Mouse (Mus musculus) G1E-ER4 (cell line): ENCODE measurements around the gene Dbx1. TPM values are rescaled to one million over a fixed set of nuclear protein-coding genes. Genes with fewer than 3 reads are reported as not detected.

ENCODE experiments used
- GATA1 ChIP-seq: IDR thresholded peaks from one replicate; pipeline ENCODE4 v1.8.0; 2012; ENCODE audit warnings: low read length, inconsistent platforms
- polyA plus RNA-seq: library from polyadenylated mRNA; stranded (reverse); fragments of >175 nt; gene quantifications from 2 replicates; pipeline ENCODE4 v1.2.3, GENCODE M21; 2012

Dbx1 gene
- polyA plus RNA-seq, 1 experiment: not detected

DNA sequence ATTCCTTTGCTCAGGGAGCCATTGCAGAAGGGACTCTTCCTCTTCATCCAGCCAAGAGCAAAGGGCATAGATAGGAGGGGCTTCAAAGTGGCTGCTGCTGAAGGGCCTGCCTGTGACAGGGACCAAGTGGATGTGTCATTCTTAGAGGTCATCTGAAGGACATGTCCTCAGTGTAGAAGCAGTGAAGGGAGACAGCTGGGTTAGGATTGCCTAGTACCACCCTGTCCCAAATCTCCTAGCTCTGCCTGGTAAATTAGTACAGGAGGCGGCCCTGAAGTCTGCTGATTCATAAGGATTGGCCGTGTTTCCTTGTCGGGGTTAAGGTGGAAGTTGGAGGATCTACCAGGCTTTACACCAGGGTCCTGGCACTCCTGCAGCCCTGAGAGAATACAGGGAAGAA, 36.7 kb downstream of the Dbx1 start:
- TF ChIP-seq GATA1: no peak

DNA sequence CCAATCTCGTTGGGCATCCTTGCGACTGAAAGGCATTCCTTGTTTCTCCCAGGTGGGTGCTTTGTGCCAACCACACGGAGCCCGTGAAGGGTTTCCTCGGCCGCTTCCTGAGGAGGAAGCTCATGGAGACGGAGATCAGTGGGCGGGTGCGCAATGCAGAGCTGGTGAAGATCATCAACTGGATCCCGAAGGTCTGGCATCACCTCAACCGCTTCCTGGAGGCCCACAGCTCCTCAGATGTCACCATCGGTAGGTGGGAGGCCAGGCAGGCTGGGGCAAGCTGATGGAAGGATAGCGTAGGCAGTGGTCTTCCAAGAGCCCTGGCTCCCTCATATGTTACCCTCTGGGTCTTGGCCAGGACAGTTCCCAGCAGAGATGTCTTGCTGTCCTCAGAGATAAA, 38.4 kb downstream of the Dbx1 start:
- no peak for TF ChIP-seq GATA1

DNA sequence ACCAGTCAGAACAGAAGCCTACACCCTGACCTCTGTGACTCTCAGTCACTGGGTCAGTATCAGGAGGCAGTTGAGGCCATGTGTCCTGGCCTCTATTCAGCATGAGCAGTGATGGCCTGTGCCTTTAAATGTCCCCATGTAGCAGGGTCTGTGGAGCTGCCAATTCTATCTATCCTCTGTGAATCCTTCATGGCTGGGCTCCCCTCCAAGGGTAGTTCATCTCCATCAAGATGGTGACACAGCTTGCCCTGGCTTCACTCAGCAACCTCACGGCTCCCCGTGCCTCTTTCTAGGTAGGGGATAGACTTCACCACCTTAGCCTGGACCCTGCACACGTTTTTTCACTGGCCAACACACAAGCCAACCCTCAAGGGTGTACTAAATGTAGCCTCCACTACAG, 38.9 kb downstream of the Dbx1 start:
- no peak for TF ChIP-seq GATA1

DNA sequence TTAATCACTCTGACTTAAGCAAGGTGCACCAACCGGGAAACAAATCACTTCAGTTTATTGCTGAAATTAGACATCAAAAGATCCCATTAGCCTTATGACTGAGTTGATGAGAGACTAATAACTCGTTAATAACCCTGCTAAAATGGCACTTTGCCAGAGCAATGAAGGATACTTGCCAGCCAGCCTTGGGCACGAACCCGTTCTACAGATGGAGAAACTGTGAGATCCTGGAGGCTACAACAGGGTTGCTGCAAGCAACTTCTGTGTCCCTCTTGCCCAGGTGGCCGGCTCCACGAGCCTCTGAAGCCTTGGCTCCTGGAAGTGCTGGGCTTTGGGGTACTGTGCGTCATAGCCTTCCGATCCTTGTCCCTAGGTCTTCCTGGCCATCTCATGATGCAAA, 47.0 kb downstream of the Dbx1 start:
- no peak for TF ChIP-seq GATA1

DNA sequence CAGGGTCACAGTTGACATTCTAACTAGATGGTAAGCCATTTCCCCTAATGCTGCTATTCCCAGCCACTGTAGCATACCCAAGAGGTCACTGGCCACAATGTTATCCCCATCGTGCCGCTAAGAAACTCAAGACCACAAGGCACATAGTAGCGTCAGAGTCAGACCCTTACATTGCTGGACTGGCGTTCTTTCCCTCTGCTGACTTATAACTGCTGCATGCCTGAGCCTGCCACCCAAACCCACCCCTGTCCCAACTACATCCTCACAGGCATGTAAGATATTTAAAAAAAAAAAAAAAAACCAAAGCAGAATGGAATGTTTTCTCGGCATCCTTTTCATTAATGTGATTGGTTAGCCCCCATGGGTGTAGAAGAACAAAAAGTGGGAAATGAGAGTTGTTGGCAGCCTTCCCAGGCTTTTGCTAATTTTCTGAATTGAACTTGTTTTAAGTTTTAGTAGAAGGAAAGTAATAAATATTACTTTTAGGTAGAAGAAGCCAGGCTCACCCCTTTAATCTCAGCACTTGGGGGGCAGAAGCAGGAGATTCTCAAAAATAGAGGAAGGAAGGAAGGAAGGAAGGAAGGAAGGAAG, 50.0 kb downstream of the Dbx1 start:
- no peak for TF ChIP-seq GATA1

DNA sequence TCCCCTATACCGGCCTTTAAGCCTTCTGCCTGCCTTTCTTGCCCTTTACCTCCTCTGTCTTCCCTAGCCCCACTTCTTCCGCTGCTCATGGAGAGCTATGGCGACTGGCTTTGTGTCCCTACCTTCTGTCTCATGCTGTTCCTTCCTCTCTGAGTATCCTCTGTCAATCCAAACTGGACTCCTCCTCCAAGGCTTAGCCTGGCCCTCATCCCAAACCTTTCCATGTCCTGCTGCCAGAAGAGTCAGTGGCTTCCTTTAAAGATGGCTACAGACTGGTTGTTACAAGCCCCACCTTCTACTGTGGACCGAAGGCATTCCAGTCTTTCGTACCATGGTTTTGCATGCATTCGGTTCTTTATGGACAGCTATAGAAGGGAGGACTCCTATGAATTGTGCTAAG, 53.5 kb downstream of the Dbx1 start:
- no peak for TF ChIP-seq GATA1

DNA sequence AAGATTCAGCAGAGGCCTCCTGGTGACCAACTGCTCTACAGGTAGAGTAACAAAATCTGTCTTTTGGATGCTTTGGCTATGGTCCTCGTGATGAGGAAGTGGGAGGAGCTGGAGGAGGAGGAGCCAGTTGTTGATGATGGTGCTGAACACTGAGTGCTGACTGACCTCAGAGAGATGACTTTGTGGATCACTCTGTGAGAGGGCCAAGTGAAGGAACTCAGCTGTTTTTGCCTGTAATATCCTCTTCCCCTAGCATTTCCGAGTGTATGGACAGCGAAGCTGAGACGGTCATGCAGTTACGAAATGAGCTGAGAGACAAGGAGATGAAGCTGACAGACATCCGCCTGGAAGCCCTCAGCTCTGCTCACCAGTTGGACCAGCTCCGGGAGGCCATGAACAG, 54.1 kb downstream of the Dbx1 start:
- TF ChIP-seq GATA1: no peak

DNA sequence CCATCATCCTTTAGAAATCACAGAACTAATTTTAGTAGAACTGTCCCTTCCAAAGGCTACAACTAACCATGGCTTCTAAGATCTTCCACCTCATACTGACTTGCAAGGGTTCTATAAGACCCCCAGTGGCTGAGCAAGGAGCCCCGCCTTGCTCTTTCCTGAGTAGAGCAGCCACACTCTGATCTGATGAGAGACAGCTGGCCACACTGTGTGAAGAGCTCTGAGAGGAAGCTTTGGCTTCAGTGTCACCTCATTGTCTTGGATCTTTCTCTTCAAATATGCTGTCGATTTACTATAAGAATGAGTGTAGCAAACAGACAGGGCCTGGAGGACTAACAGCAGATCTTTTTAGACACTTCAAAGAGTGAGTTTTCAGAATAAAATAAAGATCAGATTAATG, 54.7 kb downstream of the Dbx1 start:
- TF ChIP-seq GATA1: no peak

Other genes starting within 250 kb of the Dbx1 start
- gene Htatip2, start 122.3 kb upstream of the Dbx1 start, polyA plus RNA-seq: 18.3 and 19.6 TPM in 2 replicates
- 126 and 252 TPM in 2 replicates for gene Prmt3, start 141.5 kb upstream of the Dbx1 start, polyA plus RNA-seq